Mouse (Mus musculus) kidney, embryonic 14.5 days (tissue): ENCODE measurements at regions not wholly inside any gene's neighbourhood (a gene's known extent, or its start where the extent isn't known, plus 50 kb on each side); places are given as distances from the start of the nearest gene placed in this dataset.

Experiments
- ATAC-seq: fragments of 200-750 bp; cut with Nextera tagmentation; 2 replicates; pipeline ENCODE4 v1.8.0; 2017; ENCODE audit warnings: moderate number of reproducible peaks, mild to moderate bottlenecking, moderate TSS enrichment, moderate library complexity; ENCODE audit not compliant: low FRiP score, low TSS enrichment
- H3K27ac ChIP-seq: fragments of 300-500 bp; sonication (generic); 2 replicates; pipeline ENCODE4 v1.5.1; 2014; ENCODE audit warnings: low read depth, mild to moderate bottlenecking, low read length, moderate library complexity, mixed read lengths
- H3K27me3 ChIP-seq: fragments of 300-500 bp; sonication (generic); 2 replicates; pipeline ENCODE4 v1.6.1; 2014; ENCODE audit warnings: mild to moderate bottlenecking, low read length; ENCODE audit not compliant: control insufficient read depth, insufficient read depth
- H3K36me3 ChIP-seq: fragments of 300-500 bp; sonication (generic); 2 replicates; pipeline ENCODE4 v1.6.1; 2014; ENCODE audit warnings: low read length, mixed read lengths; ENCODE audit not compliant: control insufficient read depth, insufficient read depth
- H3K4me1 ChIP-seq: fragments of 300-500 bp; sonication (generic); 2 replicates; pipeline ENCODE4 v1.6.1; 2014; ENCODE audit warnings: low read length, mixed read lengths; ENCODE audit not compliant: control insufficient read depth, insufficient read depth
- H3K4me2 ChIP-seq: fragments of 300-500 bp; sonication (generic); replicated peaks from 2 replicates; pipeline ENCODE4 v1.6.1; 2014; ENCODE audit warnings: low read depth, mild to moderate bottlenecking, low read length
- H3K4me3 ChIP-seq: fragments of 300-500 bp; sonication (generic); 2 replicates; pipeline ENCODE4 v1.5.1; 2014; ENCODE audit warnings: mild to moderate bottlenecking, low read length
- H3K9ac ChIP-seq: fragments of 300-500 bp; sonication (generic); 2 replicates; pipeline ENCODE4 v1.6.1; 2014; ENCODE audit warnings: low read depth, mild to moderate bottlenecking, low read length, moderate library complexity
- H3K9me3 ChIP-seq: fragments of 300-500 bp; sonication (generic); 2 replicates; pipeline ENCODE4 v1.6.1; 2016; ENCODE audit warnings: low read length; ENCODE audit not compliant: control insufficient read depth
- WGBS: fragments of 180-500 bp; shearing (Covaris S2); extraction: QIAGEN DNeasy Blood & Tissue Kit; methylation state at CpG from one replicate; pipeline ENCODE4 v1.1.7; 2014; 5-methylcytosine and 5-hydroxymethylcytosine counted together

DNA sequence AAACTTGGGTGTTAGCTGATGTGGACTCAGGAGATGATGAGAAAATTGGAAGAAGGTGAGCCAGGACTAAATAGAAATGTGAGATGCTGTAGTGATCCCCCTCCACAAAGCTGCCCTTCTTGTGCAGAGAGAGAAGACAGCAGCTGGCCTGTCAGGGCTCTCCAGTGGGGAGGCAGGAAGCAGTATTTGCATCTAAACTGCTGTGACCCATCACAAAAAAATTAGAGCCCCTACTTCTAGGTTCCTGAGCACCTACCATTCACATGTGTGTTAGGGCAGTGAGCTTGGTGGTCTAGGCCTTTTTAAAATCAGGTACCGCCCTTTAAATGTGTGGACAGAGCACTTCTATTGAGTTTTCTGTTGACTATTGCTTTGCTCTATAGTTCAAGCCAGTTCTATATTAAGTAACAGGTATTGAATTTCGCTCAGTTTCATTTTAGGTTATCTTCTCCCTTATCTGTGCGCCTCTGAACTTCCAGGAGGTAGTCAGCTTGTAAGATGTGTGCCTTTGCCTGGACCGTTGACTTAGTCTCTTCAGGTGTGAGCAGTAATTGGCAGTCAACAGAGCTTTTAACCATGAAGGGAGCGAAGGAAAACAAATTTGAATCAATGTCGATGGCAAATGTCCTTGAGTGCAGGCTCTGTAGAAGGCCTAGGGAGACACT, 174.1 kb upstream of the Map3k1 start:
- no peak overlapping the region for H3K9ac ChIP-seq
- no peak overlapping the region for H3K4me3 ChIP-seq
- H3K36me3 ChIP-seq, result no peaks in the 10 kb centered on the region
- no peaks in the 10 kb centered on the region for H3K27me3 ChIP-seq
- peaks cover 31% of the 10 kb centered on the region for H3K4me1 ChIP-seq
- 64% methylated on average over 6 of the region's 6 CpGs for WGBS
- no peaks in the 10 kb centered on the region for H3K9me3 ChIP-seq
- peak overlapping the region; percentile 10; the same call in 1 of the 2 replicates for H3K27ac ChIP-seq
- no peak overlapping the region for H3K4me2 ChIP-seq
- peak; percentile 18; the same call in 1 of the 2 replicates for ATAC-seq

DNA sequence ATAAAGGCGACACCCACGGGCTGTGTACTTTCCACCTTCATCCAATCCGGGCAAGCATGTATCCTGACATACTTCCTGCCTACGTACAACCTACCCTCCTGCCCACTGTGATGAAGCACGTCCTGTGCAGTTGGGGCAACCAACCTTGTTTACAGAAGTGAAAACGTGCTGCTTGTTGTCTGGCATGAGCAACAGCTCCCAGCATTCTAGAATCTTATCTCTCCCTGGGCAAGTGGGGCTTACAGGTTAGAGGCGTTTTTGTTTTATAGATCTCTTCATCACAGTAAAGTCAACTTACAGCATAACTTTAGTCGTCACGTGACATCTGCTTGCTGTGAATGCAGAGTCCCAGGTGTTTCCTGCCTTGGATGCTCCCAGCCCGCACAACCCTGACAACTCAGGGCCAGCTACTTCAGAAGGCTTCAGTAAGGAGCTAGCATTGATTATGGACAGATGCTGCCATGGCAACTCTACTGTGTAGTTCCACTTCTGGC, 175.3 kb upstream of the Map3k1 start:
- Histone ChIP-seq H3K4me1 (peaks cover 25% of the 10 kb centered on the region), H3K9ac (no peak overlapping the region), H3K9me3 (no peaks in the 10 kb centered on the region), H3K27ac (no peak overlapping the region), H3K4me3 (no peak overlapping the region), H3K27me3 (no peaks in the 10 kb centered on the region), H3K36me3 (no peaks in the 10 kb centered on the region), H3K4me2 (no peak overlapping the region)
- no peak for ATAC-seq
- WGBS, result 74% methylated on average over 10 of the region's 10 CpGs

DNA sequence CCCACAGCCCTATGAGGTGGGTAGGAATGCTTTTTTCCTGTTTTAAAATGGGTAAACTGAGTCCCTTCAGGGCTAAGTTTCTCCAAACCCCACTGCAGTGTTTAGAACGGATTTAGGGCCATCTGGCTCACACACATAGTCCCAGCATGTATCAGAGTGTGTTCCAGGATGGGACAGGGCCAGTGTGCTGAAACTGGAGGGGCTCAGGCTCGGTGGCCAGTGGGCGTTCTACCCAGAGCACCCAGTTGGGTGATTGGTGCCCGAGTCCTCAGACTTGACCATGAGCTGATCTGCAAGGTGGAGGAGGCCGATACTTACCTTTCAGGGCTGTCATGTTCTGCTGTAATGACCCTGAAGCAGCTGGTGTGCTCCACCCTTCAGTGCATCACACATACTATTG, 176.6 kb upstream of the Map3k1 start:
- no peak overlapping the region for H3K27ac ChIP-seq
- no peak overlapping the region for H3K9ac ChIP-seq
- H3K27me3 ChIP-seq, result no peaks in the 10 kb centered on the region
- ATAC-seq, result no peak
- 89% methylated on average over 5 of the region's 5 CpGs for WGBS
- no peaks in the 10 kb centered on the region for H3K36me3 ChIP-seq
- no peak overlapping the region for H3K4me3 ChIP-seq
- no peaks in the 10 kb centered on the region for H3K9me3 ChIP-seq
- no peak overlapping the region for H3K4me2 ChIP-seq
- H3K4me1 ChIP-seq, result peaks cover 12% of the 10 kb centered on the region

DNA sequence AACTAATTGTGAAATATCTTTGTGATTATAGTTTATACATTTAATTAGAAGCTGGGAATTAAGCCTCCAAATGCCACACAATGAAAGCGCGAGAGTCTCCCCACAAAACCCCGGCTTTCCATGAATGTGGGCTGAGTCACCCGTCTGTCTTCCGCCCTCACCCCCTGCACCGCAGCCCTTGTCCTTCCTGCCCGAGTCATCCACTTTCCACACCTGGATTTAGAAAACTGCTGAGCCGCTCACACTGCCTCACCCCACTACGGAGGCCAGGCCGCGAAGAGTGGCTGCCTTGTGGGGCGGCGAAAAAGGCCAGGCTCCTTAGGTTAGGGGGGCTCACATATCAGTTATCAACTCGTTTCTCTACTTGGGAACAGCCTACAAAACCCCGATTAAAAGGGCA, 177.9 kb upstream of the Map3k1 start:
- no peak overlapping the region for H3K9ac ChIP-seq
- WGBS, result 80% methylated on average over 15 of the region's 15 CpGs

DNA sequence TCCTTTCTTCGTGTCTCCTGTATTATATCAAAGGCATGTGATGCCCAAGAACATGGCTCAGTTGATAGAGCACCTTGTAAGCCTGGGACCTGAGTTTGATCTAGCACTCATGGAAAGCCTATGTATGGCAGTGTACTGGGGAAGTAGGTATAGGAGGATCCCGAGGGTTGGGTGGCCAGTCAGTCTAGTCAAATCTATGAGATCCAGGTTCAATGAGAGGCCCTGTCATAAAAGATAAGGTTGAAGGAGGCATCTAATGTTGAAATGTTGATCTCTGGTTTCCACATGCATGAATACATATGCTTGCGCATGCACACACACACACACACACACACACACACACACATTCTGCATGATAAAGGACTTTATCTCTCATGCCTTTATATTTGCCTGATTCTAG, 178.6 kb upstream of the Map3k1 start:
- H3K9ac ChIP-seq, result no peak overlapping the region
- ATAC-seq, result no peak
- no peaks in the 10 kb centered on the region for H3K9me3 ChIP-seq
- no peaks in the 10 kb centered on the region for H3K27me3 ChIP-seq
- H3K36me3 ChIP-seq, result no peaks in the 10 kb centered on the region
- no peak overlapping the region for H3K27ac ChIP-seq
- 95% methylated on average over 3 of the region's 3 CpGs for WGBS
- H3K4me3 ChIP-seq, result no peak overlapping the region
- no peak overlapping the region for H3K4me2 ChIP-seq
- H3K4me1 ChIP-seq, result peaks cover 15% of the 10 kb centered on the region

More for the DNA sequence above, 177.9 kb upstream of the Map3k1 start:
- Histone ChIP-seq H3K36me3 (no peaks in the 10 kb centered on the region), H3K9me3 (no peaks in the 10 kb centered on the region), H3K4me2 (no peak overlapping the region), H3K4me1 (peaks cover 15% of the 10 kb centered on the region), H3K4me3 (no peak overlapping the region), H3K27ac (no peak overlapping the region), H3K27me3 (no peaks in the 10 kb centered on the region)
- no peak for ATAC-seq

DNA sequence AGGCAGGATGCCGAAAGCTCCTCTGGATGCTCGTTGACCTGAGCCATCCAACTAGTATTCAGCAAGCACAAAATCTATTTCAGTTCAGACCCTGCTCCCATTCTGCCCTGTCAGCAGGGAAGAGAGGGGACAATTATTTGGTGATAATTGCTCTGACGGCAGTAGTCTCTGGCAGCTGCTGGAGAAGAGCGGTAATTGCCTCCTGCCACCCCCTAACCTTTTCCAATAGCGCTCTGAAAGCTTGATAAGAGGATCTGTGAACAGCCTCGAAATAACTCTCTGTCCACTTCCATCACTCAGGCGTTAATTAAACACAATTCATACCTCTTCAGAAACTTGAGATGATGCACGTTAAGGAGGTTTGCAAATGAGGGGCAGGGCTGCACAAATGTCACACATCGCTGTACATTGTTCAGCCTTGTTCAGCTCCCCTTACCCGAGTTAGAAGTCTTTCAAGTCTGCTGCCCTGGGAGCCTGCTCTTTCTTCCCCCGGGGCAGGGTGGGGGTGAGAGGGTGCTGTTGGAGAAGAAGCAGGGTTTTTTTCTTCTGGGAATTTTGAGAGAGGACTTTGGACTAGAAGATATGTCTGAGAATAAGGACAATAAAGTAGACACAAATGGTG, 182.2 kb upstream of the Map3k1 start:
- peaks cover 6% of the 10 kb centered on the region for H3K4me1 ChIP-seq
- no peak overlapping the region for H3K4me2 ChIP-seq
- no peak overlapping the region for H3K27ac ChIP-seq
- WGBS, result 23% methylated on average over 11 of the region's 11 CpGs
- H3K9me3 ChIP-seq, result no peaks in the 10 kb centered on the region
- no peak overlapping the region for H3K4me3 ChIP-seq
- no peaks in the 10 kb centered on the region for H3K36me3 ChIP-seq
- H3K27me3 ChIP-seq, result no peaks in the 10 kb centered on the region
- H3K9ac ChIP-seq, result no peak overlapping the region
- no peak for ATAC-seq

DNA sequence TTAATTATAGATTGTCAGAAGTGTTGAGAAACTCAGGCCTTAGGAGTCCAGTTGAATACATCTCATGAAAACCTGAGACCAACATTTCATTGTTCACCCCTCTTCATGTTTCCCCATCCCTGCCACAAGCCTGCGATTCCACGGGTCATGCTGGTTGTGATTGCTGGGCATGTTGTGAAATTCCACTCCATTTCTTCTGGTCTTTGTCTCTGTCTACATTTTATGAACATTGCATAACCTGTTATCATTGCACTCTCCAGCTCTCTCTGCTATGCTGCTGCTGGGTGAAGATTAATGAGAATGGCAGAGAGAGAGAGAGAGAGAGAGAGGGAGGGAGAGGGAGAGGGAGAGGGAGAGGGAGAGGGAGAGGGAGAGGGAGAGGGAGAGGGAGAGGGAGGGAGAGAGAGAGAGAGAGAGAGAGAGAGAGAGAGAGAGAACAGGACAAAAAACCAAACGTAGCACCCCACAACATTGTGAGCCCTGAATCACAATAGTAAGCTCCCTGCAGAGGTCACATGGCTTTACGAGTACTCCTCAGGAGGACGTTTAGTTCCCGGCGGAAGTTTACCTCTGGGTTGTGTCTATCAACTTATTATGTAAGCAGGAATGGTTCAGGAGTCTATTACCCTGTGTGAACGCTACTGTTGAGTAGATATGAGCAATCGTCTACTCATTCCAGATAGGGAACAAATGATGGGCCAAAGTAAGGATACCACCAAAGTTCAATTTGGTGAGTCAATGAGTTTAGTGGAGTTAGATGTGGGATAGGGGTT, 183.5 kb upstream of the Map3k1 start:
- Histone ChIP-seq H3K4me1 (peaks cover 9% of the 10 kb centered on the region), H3K27ac (no peak overlapping the region), H3K9me3 (no peaks in the 10 kb centered on the region), H3K4me2 (no peak overlapping the region), H3K4me3 (no peak overlapping the region), H3K27me3 (no peaks in the 10 kb centered on the region), H3K9ac (no peak overlapping the region), H3K36me3 (no peaks in the 10 kb centered on the region)
- no peak for ATAC-seq
- WGBS, result 84% methylated on average over 9 of the region's 9 CpGs

DNA sequence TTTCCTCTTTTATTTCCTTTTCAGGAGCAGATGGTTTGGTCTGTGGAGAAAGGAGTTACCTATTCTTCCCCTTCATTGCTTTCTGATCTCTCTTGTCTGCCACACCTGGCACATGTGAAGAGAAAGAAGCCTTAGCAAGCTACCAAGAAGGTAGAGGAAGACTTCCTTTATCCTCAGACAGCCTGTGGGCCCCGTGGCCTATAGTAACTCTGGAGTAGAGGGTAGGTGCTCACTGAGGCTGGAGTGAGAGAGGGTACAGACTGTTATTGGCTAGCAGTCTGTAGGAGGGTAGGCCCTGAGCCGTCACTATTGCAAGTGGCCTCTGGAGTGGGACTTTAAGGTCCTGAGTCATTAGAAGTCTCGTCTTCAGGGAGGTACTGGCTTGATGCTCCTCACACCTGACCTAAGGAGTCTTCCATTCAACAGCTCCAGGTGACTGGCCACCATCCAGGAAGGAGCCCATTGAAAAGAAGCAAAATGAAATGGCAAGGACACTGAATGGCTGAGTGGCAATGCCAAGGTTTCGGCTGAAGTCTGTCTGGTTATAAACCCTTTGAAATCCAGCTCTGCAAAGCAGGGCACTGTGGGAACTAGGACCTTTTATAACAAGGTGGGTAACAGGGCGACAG, 186.2 kb upstream of the Map3k1 start:
- H3K4me1 ChIP-seq, result peaks cover 9% of the 10 kb centered on the region
- no peak overlapping the region for H3K27ac ChIP-seq
- 88% methylated on average over 5 of the region's 5 CpGs for WGBS
- H3K9ac ChIP-seq, result no peak overlapping the region
- no peaks in the 10 kb centered on the region for H3K36me3 ChIP-seq
- no peak overlapping the region for H3K4me2 ChIP-seq
- no peaks in the 10 kb centered on the region for H3K27me3 ChIP-seq
- no peak for ATAC-seq
- no peaks in the 10 kb centered on the region for H3K9me3 ChIP-seq
- H3K4me3 ChIP-seq, result no peak overlapping the region
